Mouse (Mus musculus) urinary bladder, postnatal 0 days (tissue): ENCODE data around the gene Ifna4. TPM values are rescaled to one million over a fixed set of nuclear protein-coding genes. Genes with fewer than 3 reads are reported as not detected.

ENCODE experiments used
- polyA plus RNA-seq: library from polyadenylated mRNA; unstranded; fragments of >200 nt; fragmentation: Nextera tagmentation; extraction: Ambion mirVana; gene quantifications from 2 replicates; pipeline ENCODE4 v1.2.1, GENCODE M21; 2015

Gene Ifna4
- polyA plus RNA-seq: not detected in 2 replicates

GRCm38 (mm10) chr4:88841438-88841911, at the start of gene Ifna4:
Gene Ifna4 (plus strand): TSS chr4:88841861.

GRCm38 (mm10) chr4:88793936-88794675, 47.6 kb upstream of the Ifna4 start, which contains the start of gene Gm13275:
Gene Gm13275 (plus strand): TSS chr4:88794487.

GRCm38 (mm10) chr4:88797097-88797496, 44.6 kb upstream of the Ifna4 start, which contains the start of gene Gm13279:
Gene Gm13279 (plus strand): TSS chr4:88797397.

GRCm38 (mm10) chr4:88799365-88799764, 42.3 kb upstream of the Ifna4 start, which contains the start of gene Gm13285:
Gene Gm13285 (plus strand): TSS chr4:88799665.

GRCm38 (mm10) chr4:88802954-88803353, 38.7 kb upstream of the Ifna4 start, which contains the start of gene Gm13287:
Gene Gm13287 (plus strand): TSS chr4:88803254.

GRCm38 (mm10) chr4:88805231-88805630, 36.4 kb upstream of the Ifna4 start, which contains the start of gene Gm13288:
Gene Gm13288 (plus strand): TSS chr4:88805531.

GRCm38 (mm10) chr4:88815928-88816327, 25.7 kb upstream of the Ifna4 start, which contains the start of gene Ifna7:
Gene Ifna7 (plus strand): TSS chr4:88816228.

GRCm38 (mm10) chr4:88819659-88820058, 22.0 kb upstream of the Ifna4 start, which contains the start of gene Ifna11:
Gene Ifna11 (plus strand): TSS chr4:88819959.

GRCm38 (mm10) chr4:88827116-88827515, 14.5 kb upstream of the Ifna4 start, which contains the start of gene Ifna6:
Gene Ifna6 (plus strand): TSS chr4:88827416.

GRCm38 (mm10) chr4:88835225-88835624, 6.4 kb upstream of the Ifna4 start, which contains the start of gene Ifna5:
Gene Ifna5 (plus strand): TSS chr4:88835525.

GRCm38 (mm10) chr4:88849698-88850097, 8.0 kb downstream of the Ifna4 start, which contains the start of gene Ifna1:
Gene Ifna1 (plus strand): TSS chr4:88850087.

GRCm38 (mm10) chr4:88880101-88880500, 38.4 kb downstream of the Ifna4 start, which contains the start of gene Ifne:
Gene Ifne (minus strand): TSS chr4:88880201.

Other genes starting within 250 kb of the Ifna4 start
- not detected in 2 replicates for gene Ifna9, start 249.5 kb upstream of the Ifna4 start, polyA plus RNA-seq
- gene Ifna12, start 238.5 kb upstream of the Ifna4 start, polyA plus RNA-seq: not detected in 2 replicates
- gene C87499, start 207.4 kb upstream of the Ifna4 start, polyA plus RNA-seq: not detected in 2 replicates
- not detected in 2 replicates for gene Ifna13, start 197.4 kb upstream of the Ifna4 start, polyA plus RNA-seq
- not detected in 2 replicates for gene Ifna16, start 164.9 kb upstream of the Ifna4 start, polyA plus RNA-seq
- gene Ifna2, start 157.9 kb upstream of the Ifna4 start, polyA plus RNA-seq: not detected in 2 replicates
- not detected in 2 replicates for gene Ifnab, start 150.5 kb upstream of the Ifna4 start, polyA plus RNA-seq
- 0.34 and 0.37 TPM in 2 replicates for gene Gm26566, start 120.1 kb upstream of the Ifna4 start, polyA plus RNA-seq
- gene Klhl9, start 119.4 kb upstream of the Ifna4 start, polyA plus RNA-seq: 47.0 and 61.7 TPM in 2 replicates
- gene Gm13271, start 87.0 kb upstream of the Ifna4 start, polyA plus RNA-seq: not detected in 2 replicates
- 0.28 and 0.35 TPM in 2 replicates for gene Gm13283, start 81.7 kb upstream of the Ifna4 start, polyA plus RNA-seq
- gene Gm13290, start 68.0 kb upstream of the Ifna4 start, polyA plus RNA-seq: not detected in 2 replicates
- not detected in 2 replicates for gene Gm13289, start 64.9 kb upstream of the Ifna4 start, polyA plus RNA-seq
- not detected in 2 replicates for gene Gm13272, start 62.0 kb upstream of the Ifna4 start, polyA plus RNA-seq
- gene Ifnz, start 59.7 kb upstream of the Ifna4 start, polyA plus RNA-seq: 0.17 and 0.28 TPM in 2 replicates
- not detected in 2 replicates for gene Gm13276, start 56.2 kb upstream of the Ifna4 start, polyA plus RNA-seq
- gene Gm13277, start 53.2 kb upstream of the Ifna4 start, polyA plus RNA-seq: not detected in 2 replicates
- not detected in 2 replicates for gene Gm13278, start 50.3 kb upstream of the Ifna4 start, polyA plus RNA-seq
- gene Gm13275, start 47.4 kb upstream of the Ifna4 start, polyA plus RNA-seq: not detected in 2 replicates
- gene Gm13279, start 44.5 kb upstream of the Ifna4 start, polyA plus RNA-seq: not detected in 2 replicates
- 1.6 and 1.7 TPM in 2 replicates for gene Gm13285, start 42.2 kb upstream of the Ifna4 start, polyA plus RNA-seq
- gene Gm13287, start 38.6 kb upstream of the Ifna4 start, polyA plus RNA-seq: not detected in 2 replicates
- gene Gm13288, start 36.3 kb upstream of the Ifna4 start, polyA plus RNA-seq: 0.21 TPM in 1 of 2 replicates, not detected in the other
- gene Ifna7, start 25.6 kb upstream of the Ifna4 start, polyA plus RNA-seq: not detected in 2 replicates
- gene Ifna11, start 21.9 kb upstream of the Ifna4 start, polyA plus RNA-seq: not detected in 2 replicates
- gene Ifna6, start 14.4 kb upstream of the Ifna4 start, polyA plus RNA-seq: not detected in 2 replicates
- not detected in 2 replicates for gene Ifna5, start 6.3 kb upstream of the Ifna4 start, polyA plus RNA-seq
- not detected in 2 replicates for gene Ifna1, start 8.2 kb downstream of the Ifna4 start, polyA plus RNA-seq
- gene Ifne, start 38.3 kb downstream of the Ifna4 start, polyA plus RNA-seq: not detected in 2 replicates